Mouse (Mus musculus) liver, embryonic 14.5 days (tissue): ENCODE measurements around the gene Qsox2. TPM values are rescaled to one million over a fixed set of nuclear protein-coding genes. Genes with fewer than 3 reads are reported as not detected.

Experiments
- ATAC-seq: fragments of 200-750 bp; cut with Nextera tagmentation; 2 replicates; pipeline ENCODE4 v1.8.0; 2017; ENCODE audit warnings: moderate number of reproducible peaks, mild to moderate bottlenecking, moderate library complexity; ENCODE audit not compliant: insufficient read depth
- DNase-seq, 3 experiments: peaks; one replicate each; pipeline ENCODE4 v3.0.0-alpha.2; 2012 to 2013; ENCODE audit warnings: low read depth in 3 of 3, low spot score in 3 of 3
- H3K27ac ChIP-seq: fragments of 300-500 bp; sonication (generic); 2 replicates; pipeline ENCODE4 v1.5.1; 2014; ENCODE audit warnings: moderate library complexity, mild to moderate bottlenecking, control low read depth, inconsistent platforms
- H3K27me3 ChIP-seq: fragments of 300-500 bp; sonication (generic); 2 replicates; pipeline ENCODE4 v1.6.1; 2014; ENCODE audit warnings: mild to moderate bottlenecking, low read length, moderate library complexity; ENCODE audit not compliant: control insufficient read depth, insufficient read depth
- H3K36me3 ChIP-seq: fragments of 300-500 bp; sonication (generic); replicated peaks from 2 replicates; pipeline ENCODE4 v1.6.1; 2014; ENCODE audit warnings: low read depth; ENCODE audit not compliant: control insufficient read depth, insufficient read depth
- H3K4me1 ChIP-seq, 2 experiments: fragments of 200-500 bp in 1 of 2; fragments of 300-500 bp in 1 of 2; sonication (generic) in 1 of 2; replicated peaks; 2 replicates each; pipeline ENCODE4 v1.6.1; 2012 to 2014; ENCODE audit warnings: antibody characterized with exemption in 1 of 2, inconsistent platforms in 1 of 2, low read length in 1 of 2; ENCODE audit not compliant: control insufficient read depth in 2 of 2, insufficient read depth in 2 of 2
- H3K4me2 ChIP-seq: fragments of 300-500 bp; sonication (generic); 2 replicates; pipeline ENCODE4 v1.6.1; 2014; ENCODE audit warnings: low read depth, mild to moderate bottlenecking, control low read depth, moderate library complexity
- H3K4me3 ChIP-seq, 2 experiments: fragments of 200-500 bp in 1 of 2; fragments of 300-500 bp in 1 of 2; sonication (generic) in 1 of 2; 2 replicates each; pipeline ENCODE4 v1.5.1; 2012 to 2014; ENCODE audit warnings: low read depth in 2 of 2, low read length in 2 of 2, mild to moderate bottlenecking in 2 of 2, control low read depth in 1 of 2, inconsistent platforms in 1 of 2, moderate library complexity in 1 of 2; ENCODE audit not compliant: insufficient read depth in 1 of 2
- H3K9ac ChIP-seq: fragments of 300-500 bp; sonication (generic); replicated peaks from 2 replicates; pipeline ENCODE4 v1.6.1; 2014; ENCODE audit warnings: mild to moderate bottlenecking, control low read depth, moderate library complexity
- H3K9me3 ChIP-seq: fragments of 300-500 bp; sonication (generic); 2 replicates; pipeline ENCODE4 v1.6.1; 2016; ENCODE audit warnings: low read length, mixed read lengths; ENCODE audit not compliant: control insufficient read depth
- CTCF ChIP-seq: IDR thresholded peaks from 2 replicates; pipeline ENCODE4 v1.5.1; 2016; ENCODE audit warnings: antibody characterized with exemption, low read depth, control low read depth
- EP300 ChIP-seq: IDR thresholded peaks from 2 replicates; pipeline ENCODE4 v1.6.1; 2016; ENCODE audit warnings: antibody characterized with exemption, low read depth
- WGBS: fragments of 180-500 bp; shearing (Covaris S2); extraction: QIAGEN DNeasy Blood & Tissue Kit; methylation state at CpG from one replicate; pipeline ENCODE4 v1.1.7; 2014; ENCODE audit not compliant: insufficient replicate concordance; 5-methylcytosine and 5-hydroxymethylcytosine counted together
- polyA plus RNA-seq, 2 experiments: library from polyadenylated mRNA; depleted of rRNA in 1 of 2; stranded (reverse) in 1 of 2; unstranded in 1 of 2; fragments of >200 nt; fragmentation: Nextera tagmentation in 1 of 2; extraction: Ambion mirVana in 1 of 2; gene quantifications; 2 replicates each; pipeline versions ENCODE4 v1.2.1 to v1.2.3; 2012 to 2014

The Qsox2 gene
- polyA plus RNA-seq, 2 experiments = 3.8 to 4.7 TPM

- Histone ChIP-seq H3K27me3 (peaks cover 100% of the 10 kb centered on the region), H3K4me3 (no peak overlapping the region), H3K4me2 (no peak overlapping the region), H3K27ac (no peak overlapping the region), H3K9me3 (no peaks in the 10 kb centered on the region), H3K4me1 (no peaks in the 10 kb centered on the region), H3K36me3 (no peaks in the 10 kb centered on the region), H3K9ac (no peak overlapping the region)
- ATAC-seq (no peak), DNase-seq (no peak)
- WGBS = 4% methylated on average over 36 of the region's 36 CpGs
- TF ChIP-seq EP300 (no peak), CTCF (no peak)
These were observed 34.4 kb downstream of the Qsox2 start for GRCm38 (mm10) chr2:26202849-26203475.

GRCm38 (mm10) chr2:26201926-26202848 is 35.1 kb downstream of the Qsox2 start:
- Histone ChIP-seq H3K4me3 (no peak overlapping the region), H3K27ac (no peak overlapping the region), H3K4me1 (no peaks in the 10 kb centered on the region), H3K27me3 (peaks cover 100% of the 10 kb centered on the region), H3K36me3 (no peaks in the 10 kb centered on the region), H3K9ac (no peak overlapping the region), H3K9me3 (no peaks in the 10 kb centered on the region), H3K4me2 (no peak overlapping the region)
- ATAC-seq (no peak), DNase-seq (no peak)
- WGBS = 2% methylated on average over 77 of the region's 77 CpGs
- TF ChIP-seq CTCF (no peak), EP300 (no peak)

- Histone ChIP-seq H3K9ac (no peak overlapping the region), H3K36me3 (no peaks in the 10 kb centered on the region), H3K9me3 (no peaks in the 10 kb centered on the region), H3K4me1 (no peaks in the 10 kb centered on the region), H3K27ac (no peak overlapping the region), H3K4me3 (no peak overlapping the region), H3K4me2 (no peak overlapping the region), H3K27me3 (peaks cover 81% of the 10 kb centered on the region)
- TF ChIP-seq CTCF (no peak), EP300 (no peak)
- 2% methylated on average over 10 of the region's 10 CpGs for WGBS
- DNase-seq = no peak
- ATAC-seq = no peak
These were observed 38.8 kb downstream of the Qsox2 start for GRCm38 (mm10) chr2:26198488-26198887.

GRCm38 (mm10) chr2:26194552-26195339 is 42.6 kb downstream of the Qsox2 start:
- TF ChIP-seq EP300 (no peak), CTCF (no peak)

More at GRCm38 (mm10) chr2:26194552-26195339, 42.6 kb downstream of the Qsox2 start:
- Histone ChIP-seq H3K27ac (no peak overlapping the region), H3K4me3 (no peak overlapping the region), H3K36me3 (no peaks in the 10 kb centered on the region), H3K4me1 (no peaks in the 10 kb centered on the region), H3K9ac (no peak overlapping the region), H3K27me3 (peaks cover 43% of the 10 kb centered on the region), H3K9me3 (no peaks in the 10 kb centered on the region), H3K4me2 (no peak overlapping the region)
- DNase-seq (no peak), ATAC-seq (no peak)
- WGBS = 30% methylated on average over 7 of the region's 7 CpGs
